Mouse (Mus musculus) cerebellum, adult 2 months (tissue): ENCODE results near the gene Ankrd34a.

ENCODE experiments used
- CTCF ChIP-seq: fragments of 200-500 bp; IDR thresholded peaks from 2 replicates; pipeline ENCODE4 v1.5.1; 2011; ENCODE audit warnings: low read depth, mild to moderate bottlenecking, control low read depth, low read length, moderate library complexity, borderline replicate concordance; ENCODE audit not compliant: insufficient read depth
- POLR2A ChIP-seq: fragments of 200-500 bp; IDR thresholded peaks from 2 replicates; pipeline ENCODE4 v1.6.1; 2011; ENCODE audit warnings: low read length, control low read depth, borderline replicate concordance; ENCODE audit not compliant: insufficient read depth

DNA sequence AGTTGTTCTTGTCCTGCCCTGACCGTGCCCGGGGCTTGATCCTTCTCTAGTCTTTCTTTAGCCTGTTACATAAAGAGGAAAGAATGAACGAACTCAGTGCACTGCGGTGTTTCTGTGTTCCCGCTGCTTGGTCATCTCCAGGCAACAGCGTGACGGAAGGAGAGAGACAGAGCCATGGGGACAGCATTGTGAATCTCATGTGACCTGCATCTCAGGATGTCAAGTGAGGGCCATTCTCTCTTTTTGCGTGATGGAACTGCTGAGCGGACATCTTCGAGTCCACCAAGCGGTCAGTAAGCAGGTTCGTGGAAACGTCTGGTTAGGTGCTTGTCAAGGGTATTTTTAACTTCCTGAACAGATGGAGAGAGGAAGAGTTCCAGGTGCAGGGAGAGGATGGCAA is 26.9 kb upstream of the Ankrd34a start:
- TF ChIP-seq POLR2A (no peak), CTCF (no peak)
